Mouse (Mus musculus): ENCODE measurements around the gene Ncln. TPM values are rescaled to one million over a fixed set of nuclear protein-coding genes. Genes with fewer than 3 reads are reported as not detected.
A peak's percentile ranks its signal among the peaks of the same experiment; 100 is the strongest.

The Ncln gene
- polyA plus RNA-seq, 1 experiment from 2014 or later, result 44.6 TPM

GRCm38 (mm10) chr10:81486496-81486895, 9.7 kb downstream of the Ncln start:
- Histone ChIP-seq H3K9me3 (ENCODE audit: control insufficient read depth, low read length) (no peaks in the 10 kb centered on the region), H3K27ac (replicated peaks in 1 of 2; ENCODE audit: control insufficient read depth in 1 of 2, insufficient read depth in 1 of 2, low read depth in 2 of 2, low read length in 2 of 2) (no peak overlapping the region), H3K27me3 (ENCODE audit: control insufficient read depth, insufficient read depth, low read length) (peaks cover 13% of the 10 kb centered on the region), H3K4me2 (ENCODE audit: low read length) (no peak overlapping the region), H3K9ac (ENCODE audit: low read length) (no peak overlapping the region), H3K4me3 (ENCODE audit: control insufficient read depth in 1 of 2, insufficient read depth in 1 of 2, low read depth in 1 of 2, low read length in 2 of 2) (no peak overlapping the region), H3K36me3 (ENCODE audit: control insufficient read depth, insufficient read depth, low read length) (peaks cover 56% of the 10 kb centered on the region), H3K4me1 (ENCODE audit: control insufficient read depth in 2 of 2, insufficient read depth in 2 of 2, low read length in 2 of 2) (peaks cover 8 to 11% of the 10 kb centered on the region in 2 experiments; a peak in 3 of 4 replicates)
- WGBS, result 92% methylated on average over 10 of the region's 10 CpGs
- ATAC-seq (ENCODE audit: insufficient number of reproducible peaks, insufficient read depth, low FRiP score, low read depth), result no peak

DNA sequence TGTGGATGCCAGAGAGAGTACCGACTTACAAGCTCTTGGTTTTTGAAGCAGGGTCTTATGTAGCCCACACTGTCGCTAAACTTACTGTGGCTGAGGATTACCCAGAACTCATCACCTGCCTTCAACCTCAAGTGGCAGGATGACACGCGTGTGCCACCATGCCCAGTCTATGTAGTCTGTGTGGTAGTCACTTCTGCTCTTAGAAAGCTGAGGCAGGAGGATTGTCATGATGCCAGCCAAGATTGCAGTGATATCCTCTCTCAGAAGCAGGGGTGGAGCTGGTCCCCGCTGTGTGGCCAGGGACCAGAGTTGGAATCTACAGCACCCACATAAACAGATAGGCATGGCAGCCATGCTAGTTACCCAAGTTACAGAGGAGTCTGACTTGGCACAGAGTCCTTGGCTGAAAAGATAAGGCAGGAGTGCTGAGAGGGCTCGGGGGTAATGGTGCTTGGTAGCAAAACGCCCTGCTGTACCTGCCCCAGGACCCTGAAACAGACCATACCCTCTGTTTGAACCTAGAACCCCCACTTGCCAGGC, 10.6 kb downstream of the Ncln start:
- Histone ChIP-seq H3K27me3 (ENCODE audit: control insufficient read depth, insufficient read depth, low read length) (peaks cover 22% of the 10 kb centered on the region), H3K4me1 (ENCODE audit: control insufficient read depth in 2 of 2, insufficient read depth in 2 of 2, low read length in 2 of 2) (peaks cover 8 to 11% of the 10 kb centered on the region in 2 experiments; a peak in 3 of 4 replicates), H3K36me3 (ENCODE audit: control insufficient read depth, insufficient read depth, low read length) (peaks cover 46% of the 10 kb centered on the region), H3K4me3 (ENCODE audit: control insufficient read depth in 1 of 2, insufficient read depth in 1 of 2, low read depth in 1 of 2, low read length in 2 of 2) (no peak overlapping the region), H3K9ac (ENCODE audit: low read length) (no peak overlapping the region), H3K4me2 (ENCODE audit: low read length) (no peak overlapping the region), H3K27ac (replicated peaks in 1 of 2; ENCODE audit: control insufficient read depth in 1 of 2, insufficient read depth in 1 of 2, low read depth in 2 of 2, low read length in 2 of 2) (no peak overlapping the region), H3K9me3 (ENCODE audit: control insufficient read depth, low read length) (no peaks in the 10 kb centered on the region)
- 62% methylated on average over 7 of the region's 7 CpGs for WGBS
- ATAC-seq (ENCODE audit: insufficient number of reproducible peaks, insufficient read depth, low FRiP score, low read depth), result no peak

DNA sequence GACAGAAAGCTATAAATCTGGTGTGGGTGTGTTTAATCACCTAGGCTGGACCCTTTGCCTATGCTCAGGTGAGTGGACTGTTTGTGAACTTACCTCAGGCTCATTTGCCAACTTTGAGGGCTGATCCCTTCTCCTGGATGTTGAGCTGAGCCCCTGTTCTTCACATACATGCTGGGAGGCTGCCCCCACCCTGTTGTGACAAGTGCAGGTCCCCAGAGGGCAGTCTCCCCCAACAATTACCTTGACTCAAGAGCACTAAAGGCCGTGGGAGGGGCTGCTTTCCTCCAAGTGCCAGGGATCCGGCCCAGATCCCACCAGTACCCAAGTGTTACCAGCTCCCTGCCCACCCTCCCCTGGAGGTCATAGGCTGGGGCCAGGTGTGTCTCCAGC, 11.1 kb downstream of the Ncln start:
- H3K4me2 ChIP-seq (ENCODE audit: low read length), result no peak overlapping the region

GRCm38 (mm10) chr10:81484441-81485059, 11.6 kb downstream of the Ncln start:
- H3K9ac ChIP-seq (ENCODE audit: low read length), result no peak overlapping the region
- peaks cover 8 to 11% of the 10 kb centered on the region in 2 experiments; a peak in 3 of 4 replicates for H3K4me1 ChIP-seq (ENCODE audit: control insufficient read depth in 2 of 2, insufficient read depth in 2 of 2, low read length in 2 of 2)
- peaks cover 36% of the 10 kb centered on the region for H3K36me3 ChIP-seq (ENCODE audit: control insufficient read depth, insufficient read depth, low read length)
- H3K4me2 ChIP-seq (ENCODE audit: low read length), result no peak overlapping the region
- H3K4me3 ChIP-seq (ENCODE audit: control insufficient read depth in 1 of 2, insufficient read depth in 1 of 2, low read depth in 1 of 2, low read length in 2 of 2), result no peak overlapping the region
- no peak overlapping the region for H3K27ac ChIP-seq (replicated peaks in 1 of 2; ENCODE audit: control insufficient read depth in 1 of 2, insufficient read depth in 1 of 2, low read depth in 2 of 2, low read length in 2 of 2)
- H3K9me3 ChIP-seq (ENCODE audit: control insufficient read depth, low read length), result no peaks in the 10 kb centered on the region
- no peak for ATAC-seq (ENCODE audit: insufficient number of reproducible peaks, insufficient read depth, low FRiP score, low read depth)
- WGBS, result 68% methylated on average over 6 of the region's 6 CpGs
- peaks cover 31% of the 10 kb centered on the region for H3K27me3 ChIP-seq (ENCODE audit: control insufficient read depth, insufficient read depth, low read length)

More for the DNA sequence above, 11.1 kb downstream of the Ncln start:
- no peak for ATAC-seq (ENCODE audit: insufficient number of reproducible peaks, insufficient read depth, low FRiP score, low read depth)
- no peak overlapping the region for H3K9ac ChIP-seq (ENCODE audit: low read length)
- peaks cover 27% of the 10 kb centered on the region for H3K27me3 ChIP-seq (ENCODE audit: control insufficient read depth, insufficient read depth, low read length)
- no peak overlapping the region for H3K4me3 ChIP-seq (ENCODE audit: control insufficient read depth in 1 of 2, insufficient read depth in 1 of 2, low read depth in 1 of 2, low read length in 2 of 2)
- H3K36me3 ChIP-seq (ENCODE audit: control insufficient read depth, insufficient read depth, low read length), result peaks cover 41% of the 10 kb centered on the region
- no peak overlapping the region for H3K27ac ChIP-seq (replicated peaks in 1 of 2; ENCODE audit: control insufficient read depth in 1 of 2, insufficient read depth in 1 of 2, low read depth in 2 of 2, low read length in 2 of 2)
- 30% methylated on average over 2 of the region's 2 CpGs for WGBS
- peaks cover 8 to 11% of the 10 kb centered on the region in 2 experiments; a peak in 3 of 4 replicates for H3K4me1 ChIP-seq (ENCODE audit: control insufficient read depth in 2 of 2, insufficient read depth in 2 of 2, low read length in 2 of 2)
- H3K9me3 ChIP-seq (ENCODE audit: control insufficient read depth, low read length), result no peaks in the 10 kb centered on the region

GRCm38 (mm10) chr10:81483983-81484382, 12.2 kb downstream of the Ncln start:
- H3K4me1 ChIP-seq (ENCODE audit: control insufficient read depth in 2 of 2, insufficient read depth in 2 of 2, low read length in 2 of 2), result peaks cover 8 to 11% of the 10 kb centered on the region in 2 experiments; a peak in 3 of 4 replicates
- WGBS, result 22% methylated on average over 9 of the region's 9 CpGs

DNA sequence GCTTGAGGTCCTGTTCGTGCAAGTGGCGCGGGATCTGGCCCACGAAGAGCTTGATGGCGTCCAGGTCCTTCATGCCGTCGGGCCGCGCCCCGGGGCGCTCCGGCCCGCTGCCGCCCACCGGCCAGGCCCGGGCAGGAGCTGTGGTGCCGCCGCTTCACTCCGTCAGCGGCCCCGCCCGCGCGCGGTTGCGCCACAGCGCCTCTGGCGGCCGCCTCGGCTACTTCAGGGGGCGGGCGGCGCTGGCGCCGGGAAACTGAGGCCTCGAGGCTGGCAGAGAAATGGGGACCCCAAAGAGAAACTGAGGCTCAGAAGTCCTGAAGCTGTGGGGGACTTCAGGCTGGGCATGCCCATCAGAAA, 13.7 kb downstream of the Ncln start, which contains the start of gene Celf5:
Celf5 (minus strand) TSS at position 177 of the 357 bp plus-strand sequence.
- H3K9me3 ChIP-seq (ENCODE audit: control insufficient read depth, low read length), result no peaks in the 10 kb centered on the region
- peak within 1 kb of the TSS; percentile 66 for H3K9ac ChIP-seq (ENCODE audit: low read length)
- H3K27ac ChIP-seq (replicated peaks in 1 of 2; ENCODE audit: control insufficient read depth in 1 of 2, insufficient read depth in 1 of 2, low read depth in 2 of 2, low read length in 2 of 2), result no peak within 1 kb of the TSS
- WGBS, result 1% methylated on average over 33 of the region's 36 CpGs
- H3K4me1 ChIP-seq (ENCODE audit: control insufficient read depth in 2 of 2, insufficient read depth in 2 of 2, low read length in 2 of 2), result peaks cover under 1 to 5% of the 10 kb centered on the region in 2 experiments; a peak in 3 of 4 replicates
- H3K27me3 ChIP-seq (ENCODE audit: control insufficient read depth, insufficient read depth, low read length), result peaks cover 39% of the 10 kb centered on the region
- no peak for ATAC-seq (ENCODE audit: insufficient number of reproducible peaks, insufficient read depth, low FRiP score, low read depth)
- H3K4me3 ChIP-seq (ENCODE audit: control insufficient read depth in 1 of 2, insufficient read depth in 1 of 2, low read depth in 1 of 2, low read length in 2 of 2), result peak within 1 kb of the TSS; percentile 44 to 48
- H3K4me2 ChIP-seq (ENCODE audit: low read length), result peak within 1 kb of the TSS; percentile 78
- peaks cover 16% of the 10 kb centered on the region for H3K36me3 ChIP-seq (ENCODE audit: control insufficient read depth, insufficient read depth, low read length)

More at GRCm38 (mm10) chr10:81483983-81484382, 12.2 kb downstream of the Ncln start:
- ATAC-seq (ENCODE audit: insufficient number of reproducible peaks, insufficient read depth, low FRiP score, low read depth), result no peak
- no peaks in the 10 kb centered on the region for H3K9me3 ChIP-seq (ENCODE audit: control insufficient read depth, low read length)
- H3K9ac ChIP-seq (ENCODE audit: low read length), result no peak overlapping the region
- peaks cover 31% of the 10 kb centered on the region for H3K27me3 ChIP-seq (ENCODE audit: control insufficient read depth, insufficient read depth, low read length)
- no peak overlapping the region for H3K27ac ChIP-seq (replicated peaks in 1 of 2; ENCODE audit: control insufficient read depth in 1 of 2, insufficient read depth in 1 of 2, low read depth in 2 of 2, low read length in 2 of 2)
- no peak overlapping the region for H3K4me3 ChIP-seq (ENCODE audit: control insufficient read depth in 1 of 2, insufficient read depth in 1 of 2, low read depth in 1 of 2, low read length in 2 of 2)
- peaks cover 31% of the 10 kb centered on the region for H3K36me3 ChIP-seq (ENCODE audit: control insufficient read depth, insufficient read depth, low read length)
- H3K4me2 ChIP-seq (ENCODE audit: low read length), result no peak overlapping the region

- ATAC-seq (ENCODE audit: insufficient number of reproducible peaks, insufficient read depth, low FRiP score, low read depth), result 0 out of 2 replicates have a peak, but pooled peaks have one; percentile 3
- no peaks in the 10 kb centered on the region for H3K9me3 ChIP-seq (ENCODE audit: control insufficient read depth, low read length)
- peaks cover 9% of the 10 kb centered on the region for H3K36me3 ChIP-seq (ENCODE audit: control insufficient read depth, insufficient read depth, low read length)
- 4% methylated on average over 35 of the region's 35 CpGs for WGBS
- H3K27me3 ChIP-seq (ENCODE audit: control insufficient read depth, insufficient read depth, low read length), result peaks cover 44% of the 10 kb centered on the region
- H3K27ac ChIP-seq (replicated peaks in 1 of 2; ENCODE audit: control insufficient read depth in 1 of 2, insufficient read depth in 1 of 2, low read depth in 2 of 2, low read length in 2 of 2), result no peak overlapping the region
- peaks cover 0 to 5% of the 10 kb centered on the region in 2 experiments; a peak in 3 of 4 replicates for H3K4me1 ChIP-seq (ENCODE audit: control insufficient read depth in 2 of 2, insufficient read depth in 2 of 2, low read length in 2 of 2)
- H3K9ac ChIP-seq (ENCODE audit: low read length), result peak overlapping the region; percentile 66
- H3K4me3 ChIP-seq (ENCODE audit: control insufficient read depth in 1 of 2, insufficient read depth in 1 of 2, low read depth in 1 of 2, low read length in 2 of 2), result peak overlapping the region; percentile 44 to 48
- H3K4me2 ChIP-seq (ENCODE audit: low read length), result peak overlapping the region; percentile 78
These were observed 14.3 kb downstream of the Ncln start for GRCm38 (mm10) chr10:81481605-81482532.
